Mouse (Mus musculus) brown adipose tissue, adult 24 weeks (tissue): ENCODE data around the gene Tlk2. TPM values are rescaled to one million over a fixed set of nuclear protein-coding genes. Genes with fewer than 3 reads are reported as not detected.

Experiments
- H3K27ac ChIP-seq: fragments of 200-500 bp; replicated peaks from 2 replicates; pipeline ENCODE4 v1.5.1; 2012; ENCODE audit warnings: low read depth, mild to moderate bottlenecking, low read length
- H3K4me1 ChIP-seq: fragments of 200-500 bp; 2 replicates; pipeline ENCODE4 v1.6.1; 2012; ENCODE audit warnings: low read length, mixed read lengths; ENCODE audit not compliant: control insufficient read depth, insufficient read depth, insufficient read length
- H3K4me3 ChIP-seq: fragments of 200-500 bp; 2 replicates; pipeline ENCODE4 v1.5.1; 2012; ENCODE audit warnings: low read depth, mild to moderate bottlenecking, low read length, moderate library complexity; ENCODE audit not compliant: insufficient read depth
- polyA plus RNA-seq: library from polyadenylated mRNA; stranded (reverse); fragments of >200 nt; gene quantifications from 2 replicates; pipeline ENCODE4 v1.2.4, GENCODE M21; 2012; ENCODE audit not compliant: missing spikeins, insufficient read depth, insufficient read length

Tlk2 gene
- polyA plus RNA-seq, 1 experiment = 34.0 TPM

DNA sequence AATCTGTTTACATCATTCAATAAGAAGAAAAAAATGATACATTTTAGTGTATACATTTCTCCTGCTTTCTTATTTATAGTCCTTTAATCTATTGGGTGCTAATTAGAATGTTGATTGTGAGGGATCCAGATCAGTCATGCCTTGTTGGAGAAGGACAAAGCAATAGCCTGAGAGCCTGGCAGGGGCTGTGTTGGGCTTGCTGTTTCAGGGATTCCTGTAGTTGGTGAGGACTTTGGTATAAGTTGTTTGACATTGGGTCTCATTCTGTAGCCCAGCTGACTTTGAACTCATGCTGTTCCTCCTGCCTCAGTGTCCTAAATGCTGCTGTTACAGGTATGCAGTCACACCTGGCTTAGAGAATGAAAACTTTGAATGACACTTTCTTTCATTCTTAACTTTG lies 85.9 kb downstream of the Tlk2 start:
- H3K27ac ChIP-seq = no peak overlapping the region
- no peaks in the 10 kb centered on the region for H3K4me1 ChIP-seq
- no peak overlapping the region for H3K4me3 ChIP-seq

DNA sequence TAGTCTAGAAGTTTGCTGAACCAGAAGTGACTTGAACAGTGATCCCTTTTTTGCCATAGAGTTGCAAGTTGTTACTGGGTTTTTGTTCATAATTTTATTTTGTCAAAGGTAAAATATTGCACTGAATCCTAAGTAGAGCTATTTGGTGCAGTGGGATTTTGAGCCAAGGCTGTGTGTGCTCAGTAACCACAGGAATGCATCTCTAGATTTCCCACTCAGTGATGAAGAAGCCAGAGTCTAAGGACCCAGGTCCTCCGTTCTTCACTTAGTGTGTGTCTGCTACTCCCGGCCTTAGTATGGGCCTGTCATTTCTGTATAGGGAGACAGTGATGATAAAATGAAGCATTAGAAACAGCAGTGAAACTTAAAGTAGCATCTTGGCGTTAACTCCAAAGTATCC lies 86.4 kb downstream of the Tlk2 start:
- H3K27ac ChIP-seq = no peak overlapping the region
- H3K4me1 ChIP-seq = no peaks in the 10 kb centered on the region
- no peak overlapping the region for H3K4me3 ChIP-seq

- H3K27ac ChIP-seq = no peak overlapping the region
Observed at GRCm38 (mm10) chr11:105270155-105270554, 91.5 kb downstream of the Tlk2 start.

GRCm38 (mm10) chr11:105280456-105280855 lies 101.8 kb downstream of the Tlk2 start:
- Histone ChIP-seq H3K4me3 (no peak overlapping the region), H3K4me1 (peaks cover 5% of the 10 kb centered on the region), H3K27ac (no peak overlapping the region)

More at GRCm38 (mm10) chr11:105270155-105270554, 91.5 kb downstream of the Tlk2 start:
- Histone ChIP-seq H3K4me3 (no peak overlapping the region), H3K4me1 (no peaks in the 10 kb centered on the region)

DNA sequence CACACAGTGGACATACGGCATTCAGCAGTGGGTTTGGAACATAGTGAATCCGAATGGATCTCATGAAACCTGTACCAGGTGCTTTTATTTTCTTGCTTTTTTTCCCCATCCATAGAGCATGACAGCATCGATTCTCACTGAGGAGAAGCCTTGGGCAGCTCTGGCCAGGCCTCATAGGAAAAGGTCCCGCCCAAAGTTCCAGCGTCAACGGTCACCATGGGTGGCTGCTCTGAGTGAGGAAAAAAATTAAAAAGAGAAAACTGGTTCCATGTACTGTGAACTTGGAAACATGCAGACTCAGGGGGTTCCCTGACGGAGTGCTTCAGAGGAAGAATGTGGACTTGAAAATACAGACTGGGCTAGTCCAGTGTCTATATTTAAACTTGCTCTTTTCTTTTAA lies 102.7 kb downstream of the Tlk2 start:
- H3K4me1 ChIP-seq = peaks cover 5% of the 10 kb centered on the region
- no peak overlapping the region for H3K4me3 ChIP-seq
- H3K27ac ChIP-seq = no peak overlapping the region

GRCm38 (mm10) chr11:105281763-105282459 lies 103.3 kb downstream of the Tlk2 start:
- H3K27ac ChIP-seq = no peak overlapping the region; the same call in 1 of the 2 replicates
- no peak overlapping the region for H3K4me3 ChIP-seq

DNA sequence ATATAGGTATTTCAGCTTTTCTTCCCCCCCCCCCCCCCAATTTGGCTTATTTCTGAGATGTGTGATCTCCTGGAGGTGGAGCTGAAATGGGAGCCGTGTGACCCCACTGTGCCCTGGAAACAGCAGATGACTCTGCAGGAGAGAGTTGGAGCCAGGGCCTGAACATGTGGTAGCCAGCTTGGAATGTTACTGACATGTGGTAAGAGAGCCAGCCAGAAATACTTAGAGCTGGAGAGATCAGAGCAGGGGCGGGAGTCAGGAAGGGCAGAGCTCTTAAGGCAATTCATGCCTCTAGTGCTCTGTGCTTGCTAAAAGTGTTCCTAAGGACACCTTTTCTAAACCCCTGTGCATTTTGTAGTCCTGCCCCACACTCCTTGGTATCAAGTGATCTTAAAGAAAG lies 103.9 kb downstream of the Tlk2 start:
- Histone ChIP-seq H3K4me1 (peaks cover 5% of the 10 kb centered on the region), H3K27ac (no peak overlapping the region), H3K4me3 (no peak overlapping the region)

More at GRCm38 (mm10) chr11:105281763-105282459, 103.3 kb downstream of the Tlk2 start:
- H3K4me1 ChIP-seq = peaks cover 5% of the 10 kb centered on the region

GRCm38 (mm10) chr11:105283016-105283415 lies 104.4 kb downstream of the Tlk2 start:
- H3K4me3 ChIP-seq = no peak overlapping the region
- peaks cover 5% of the 10 kb centered on the region for H3K4me1 ChIP-seq
- no peak overlapping the region for H3K27ac ChIP-seq

DNA sequence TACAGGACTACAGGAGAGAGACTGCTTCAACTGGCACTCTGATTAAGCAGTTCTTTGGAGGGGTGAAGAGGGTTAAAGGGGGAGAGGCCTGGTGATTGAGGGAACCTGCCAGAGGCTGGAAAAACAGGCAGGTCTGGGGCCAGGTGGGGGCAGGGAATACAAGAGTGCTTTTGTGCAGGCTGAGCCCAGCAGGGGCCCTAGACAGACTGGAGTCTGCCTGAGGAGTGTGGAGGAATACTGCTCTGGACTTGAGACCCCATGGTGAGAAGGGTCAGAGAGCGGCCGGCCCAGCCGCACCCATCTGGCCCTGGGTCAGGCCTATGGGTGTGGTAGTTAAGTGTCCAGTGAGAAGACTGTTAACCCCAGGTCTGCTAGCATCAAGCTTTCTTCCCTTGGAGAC lies 107.1 kb downstream of the Tlk2 start:
- Histone ChIP-seq H3K4me3 (no peak overlapping the region), H3K27ac (no peak overlapping the region), H3K4me1 (peaks cover 14% of the 10 kb centered on the region)

DNA sequence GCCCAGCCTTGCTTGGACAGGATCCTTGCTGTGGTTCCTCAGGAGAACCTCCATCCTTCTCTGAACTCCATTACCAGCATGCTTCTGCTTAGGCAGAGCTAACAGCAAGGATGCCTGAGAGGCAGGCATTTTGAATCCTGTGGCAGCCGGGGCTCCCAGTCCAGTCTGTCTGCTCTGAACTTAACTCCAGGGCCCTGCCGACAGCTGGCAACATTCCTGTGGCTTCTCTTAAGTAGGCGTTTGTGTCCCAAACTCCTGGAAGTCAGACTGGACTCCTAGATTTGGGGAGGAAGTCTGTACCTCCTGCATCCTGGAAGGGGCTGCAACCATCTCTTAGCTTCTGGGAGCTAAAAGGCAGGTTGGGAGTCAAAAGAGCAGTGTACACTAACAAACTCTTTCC lies 110.8 kb downstream of the Tlk2 start:
- Histone ChIP-seq H3K4me1 (peaks cover 13% of the 10 kb centered on the region), H3K4me3 (no peak overlapping the region), H3K27ac (no peak overlapping the region)

DNA sequence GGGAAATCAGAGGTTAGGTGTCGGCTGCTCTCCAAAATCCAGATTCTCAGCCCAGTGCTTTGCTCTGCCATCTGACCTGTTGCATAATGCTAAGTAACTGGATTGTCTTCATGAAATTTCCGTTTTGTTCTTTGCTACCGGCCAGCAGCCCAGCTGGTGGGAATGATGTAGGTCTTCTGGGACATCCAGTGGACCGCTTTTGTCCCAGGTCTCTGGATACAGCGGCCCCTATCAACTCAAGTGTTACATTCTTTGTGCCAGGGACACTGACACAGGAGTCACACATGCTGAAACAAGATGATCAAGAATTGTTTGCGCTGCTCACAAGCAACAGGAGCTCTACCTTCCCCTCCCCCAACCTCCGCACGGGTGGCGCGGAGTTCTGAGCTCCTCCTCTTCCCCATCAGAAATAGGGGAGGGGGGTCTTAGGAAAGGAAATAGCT lies 113.1 kb downstream of the Tlk2 start:
- H3K27ac ChIP-seq = peak overlapping the region; percentile 23; the same call in 1 of the 2 replicates
- peak overlapping the region; percentile 62; the same call in 1 of the 2 replicates for H3K4me3 ChIP-seq
- peaks cover 13% of the 10 kb centered on the region for H3K4me1 ChIP-seq

DNA sequence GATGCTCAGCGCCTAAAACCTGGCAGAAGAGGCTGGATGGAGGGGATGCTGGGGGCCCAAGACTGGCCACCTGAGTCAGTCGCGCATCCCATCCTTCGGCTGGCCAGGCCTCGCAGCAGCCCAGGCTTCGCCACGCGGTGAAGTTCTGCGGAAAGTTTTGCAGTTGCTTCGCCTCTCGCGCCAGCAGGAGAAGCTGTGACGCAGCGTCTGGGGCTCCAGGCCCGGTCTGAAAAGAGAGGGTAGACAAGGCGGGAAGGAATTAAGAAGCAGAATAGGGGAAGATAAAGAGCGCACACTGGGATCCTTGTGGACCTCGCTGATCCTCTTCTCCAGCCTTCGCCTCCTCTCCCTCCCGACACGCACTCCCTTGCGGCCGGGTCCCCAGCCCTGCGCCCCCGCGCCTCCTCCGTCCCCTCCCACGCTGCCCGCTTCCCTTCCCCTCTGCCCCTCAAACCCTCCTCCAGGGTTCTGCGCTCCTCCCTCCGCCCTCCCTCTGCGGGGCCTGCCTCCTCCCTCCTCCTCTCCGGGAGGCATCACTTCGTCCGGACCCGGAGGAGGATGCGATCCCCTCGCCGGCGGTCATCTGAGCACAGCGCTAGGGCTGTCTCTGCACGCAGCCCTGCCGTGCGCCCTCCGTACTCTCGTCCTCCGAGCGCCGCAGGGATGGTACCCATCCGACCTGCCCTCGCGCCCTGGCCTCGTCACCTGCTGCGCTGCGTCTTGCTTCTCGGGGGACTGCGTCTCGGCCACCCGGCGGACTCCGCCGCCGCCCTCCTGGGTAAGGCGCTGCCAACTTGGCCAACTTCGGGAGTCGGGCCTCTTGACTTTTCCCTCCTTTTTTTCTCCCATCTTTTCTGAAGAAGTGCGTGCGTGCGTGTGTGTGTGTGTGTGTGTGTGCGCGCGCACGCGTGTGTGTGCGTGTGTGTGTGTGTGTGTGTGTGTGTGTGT lies 113.8 kb downstream of the Tlk2 start, which contains the start of gene Mrc2:
Gene Mrc2 (plus strand): TSS at position 520 of the 948 bp plus-strand sequence.
- Histone ChIP-seq H3K4me3 (peak within 1 kb of the TSS; percentile 62), H3K27ac (peak within 1 kb of the TSS; percentile 60), H3K4me1 (peaks cover 13% of the 10 kb centered on the region)

DNA sequence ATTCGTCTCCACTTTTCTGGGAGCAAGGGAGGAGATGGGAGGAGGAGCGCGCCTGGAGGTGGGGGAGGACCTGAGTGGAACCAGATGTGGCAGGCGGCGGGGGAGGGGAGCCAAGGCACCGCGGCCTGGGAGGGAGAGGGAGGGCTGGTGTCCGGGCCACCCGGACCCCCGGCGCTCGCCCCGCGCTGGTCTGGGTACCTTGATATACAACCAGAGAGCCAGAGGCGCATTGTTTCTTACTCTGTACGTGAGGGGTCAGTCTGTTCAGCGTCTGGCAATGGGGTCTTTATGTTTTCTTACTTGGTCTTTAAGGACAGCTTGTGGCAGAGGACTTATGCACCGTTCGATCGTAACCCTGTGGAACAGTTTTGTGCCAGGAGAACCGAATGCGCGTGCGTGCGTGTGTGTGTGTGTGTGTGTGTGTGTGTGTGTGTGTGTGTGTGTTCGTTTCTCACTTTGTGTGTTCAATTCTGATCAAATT lies 114.5 kb downstream of the Tlk2 start:
- peak overlapping the region; percentile 62 for H3K4me3 ChIP-seq
- peaks cover 13% of the 10 kb centered on the region for H3K4me1 ChIP-seq
- 0 out of 2 replicates have a peak overlapping the region, but pooled peaks have one; percentile 60 for H3K27ac ChIP-seq

DNA sequence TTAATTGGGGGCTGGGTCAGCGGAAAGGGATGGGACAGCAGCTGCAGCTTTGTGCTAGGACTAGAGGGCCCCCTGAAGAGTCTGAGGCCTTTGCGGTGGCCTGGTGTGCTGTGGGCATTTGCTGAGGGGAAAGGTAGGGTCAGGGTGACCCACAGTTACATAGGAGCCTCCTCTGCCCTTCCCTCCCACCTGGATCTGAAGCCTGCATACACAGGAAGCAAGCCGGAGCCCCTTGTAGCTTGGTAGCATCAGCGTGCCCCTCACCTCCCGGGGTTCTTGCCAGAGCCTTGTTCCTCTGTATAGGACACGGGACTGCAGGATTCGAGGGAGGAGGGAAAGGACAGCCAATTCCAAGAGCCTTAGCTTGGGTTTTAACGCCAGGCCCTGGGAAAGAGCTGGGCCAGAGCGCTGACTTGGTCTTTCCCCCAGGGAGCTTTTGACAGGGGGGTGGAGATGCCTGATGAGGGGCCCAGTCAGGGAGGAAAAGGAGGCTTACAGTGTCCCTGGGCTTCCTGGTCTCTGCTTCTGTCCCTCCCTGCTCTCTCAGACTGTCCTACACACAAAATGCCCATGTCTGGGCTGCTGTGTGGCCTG lies 115.4 kb downstream of the Tlk2 start:
- H3K27ac ChIP-seq = no peak overlapping the region
- peaks cover 13% of the 10 kb centered on the region for H3K4me1 ChIP-seq
- H3K4me3 ChIP-seq = peak overlapping the region; percentile 62

GRCm38 (mm10) chr11:105296084-105296483 lies 117.5 kb downstream of the Tlk2 start:
- Histone ChIP-seq H3K27ac (no peak overlapping the region), H3K4me3 (no peak overlapping the region), H3K4me1 (peaks cover under 1% of the 10 kb centered on the region; the same call in 1 of the 2 replicates)
